Mouse (Mus musculus): ENCODE measurements around the gene Krt39. TPM values are rescaled to one million over a fixed set of nuclear protein-coding genes. Genes with fewer than 3 reads are reported as not detected.

Gene Krt39
- polyA plus RNA-seq, 1 experiment from 2014 or later, result not detected

- H3K36me3 ChIP-seq, result no peaks in the 10 kb centered on the region
- H3K9me3 ChIP-seq, result no peaks in the 10 kb centered on the region
- H3K4me3 ChIP-seq, result no peak overlapping the region
- no peak for ATAC-seq (ENCODE audit: low FRiP score)
- no peak overlapping the region for H3K4me2 ChIP-seq
- no peaks in the 10 kb centered on the region for H3K4me1 ChIP-seq (replicated peaks)
- no peak overlapping the region for H3K9ac ChIP-seq
- H3K27me3 ChIP-seq, result no peaks in the 10 kb centered on the region
- H3K27ac ChIP-seq, result no peak overlapping the region
- WGBS, result 88% methylated on average over 4 of the region's 4 CpGs
Measured at GRCm38 (mm10) chr11:99496460-99496859, 24.7 kb downstream of the Krt39 start.

DNA sequence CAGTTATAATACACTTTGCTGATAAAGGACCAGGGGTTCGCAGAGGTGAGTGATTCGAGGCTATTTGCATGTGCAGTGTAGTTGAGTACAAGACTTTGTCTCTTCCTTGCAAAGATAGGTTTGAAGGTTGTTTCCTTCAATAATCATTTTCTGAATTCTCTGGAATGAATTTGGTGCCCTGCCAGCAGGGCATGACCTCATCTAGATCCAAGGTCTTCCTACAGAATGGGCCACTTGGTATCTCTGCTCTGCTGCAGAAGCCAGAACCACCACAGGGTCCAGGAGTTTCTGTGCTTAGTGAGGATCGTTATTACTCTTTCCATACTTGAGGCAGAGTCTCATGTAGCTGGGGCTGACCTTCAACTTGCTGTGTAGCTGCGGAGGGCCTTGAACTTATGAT lies 26.4 kb downstream of the Krt39 start:
- Histone ChIP-seq H3K4me2 (no peak overlapping the region), H3K9me3 (no peaks in the 10 kb centered on the region), H3K4me1 (replicated peaks) (no peaks in the 10 kb centered on the region), H3K36me3 (no peaks in the 10 kb centered on the region), H3K4me3 (no peak overlapping the region), H3K27ac (no peak overlapping the region), H3K9ac (no peak overlapping the region), H3K27me3 (no peaks in the 10 kb centered on the region)
- WGBS, result 94% methylated on average over 4 of the region's 4 CpGs
- ATAC-seq (ENCODE audit: low FRiP score), result no peak

GRCm38 (mm10) chr11:99493574-99493850 lies 27.6 kb downstream of the Krt39 start:
- Histone ChIP-seq H3K36me3 (no peaks in the 10 kb centered on the region), H3K27me3 (no peaks in the 10 kb centered on the region), H3K4me2 (no peak overlapping the region), H3K9me3 (no peaks in the 10 kb centered on the region), H3K4me3 (no peak overlapping the region), H3K27ac (no peak overlapping the region), H3K4me1 (replicated peaks) (peaks cover 5% of the 10 kb centered on the region; the same call in 1 of the 2 replicates), H3K9ac (no peak overlapping the region)
- no peak for ATAC-seq (ENCODE audit: low FRiP score)
- 59% methylated on average over 5 of the region's 5 CpGs for WGBS

GRCm38 (mm10) chr11:99492733-99493573 lies 28.2 kb downstream of the Krt39 start, which contains the start of gene Krt23:
Gene Krt23, minus strand, starts transcription at chr11:99493137.
- no peaks in the 10 kb centered on the region for H3K9me3 ChIP-seq
- no peaks in the 10 kb centered on the region for H3K27me3 ChIP-seq
- 89% methylated on average over 22 of the region's 22 CpGs for WGBS
- no peak within 1 kb of the TSS for H3K9ac ChIP-seq
- H3K36me3 ChIP-seq, result no peaks in the 10 kb centered on the region
- no peak within 1 kb of the TSS for H3K27ac ChIP-seq
- no peak within 1 kb of the TSS for H3K4me2 ChIP-seq
- H3K4me3 ChIP-seq, result no peak within 1 kb of the TSS
- ATAC-seq (ENCODE audit: low FRiP score), result no peak
- H3K4me1 ChIP-seq (replicated peaks), result peaks cover 5% of the 10 kb centered on the region; the same call in 1 of the 2 replicates

DNA sequence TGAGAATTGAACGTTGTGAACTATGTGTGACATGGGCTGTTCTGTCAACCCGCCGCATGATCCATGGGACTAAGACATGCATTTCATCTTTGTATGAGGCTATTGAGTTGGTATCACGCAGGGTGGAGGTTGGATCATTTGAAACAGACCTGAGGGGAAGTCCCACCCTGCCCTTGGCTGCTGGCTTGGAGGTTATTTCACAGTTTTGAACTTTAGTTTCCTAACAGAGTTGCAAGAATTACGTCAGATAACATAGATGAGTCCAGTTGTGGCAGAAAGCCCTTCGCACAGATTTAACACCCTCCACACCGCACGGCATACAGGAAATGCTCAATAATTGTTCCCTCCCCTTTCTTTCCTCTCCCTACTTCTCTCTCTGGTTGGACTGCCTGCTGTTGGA lies 30.1 kb downstream of the Krt39 start:
- Histone ChIP-seq H3K4me2 (no peak overlapping the region), H3K4me1 (replicated peaks) (peaks cover 5% of the 10 kb centered on the region; the same call in 1 of the 2 replicates), H3K27me3 (no peaks in the 10 kb centered on the region), H3K9ac (no peak overlapping the region), H3K4me3 (no peak overlapping the region), H3K36me3 (no peaks in the 10 kb centered on the region), H3K27ac (no peak overlapping the region), H3K9me3 (no peaks in the 10 kb centered on the region)
- no peak for ATAC-seq (ENCODE audit: low FRiP score)
- 92% methylated on average over 8 of the region's 8 CpGs for WGBS

GRCm38 (mm10) chr11:99490624-99491023 lies 30.5 kb downstream of the Krt39 start:
- WGBS, result 72% methylated on average over 4 of the region's 4 CpGs
- H3K9me3 ChIP-seq, result no peaks in the 10 kb centered on the region
- no peak for ATAC-seq (ENCODE audit: low FRiP score)

DNA sequence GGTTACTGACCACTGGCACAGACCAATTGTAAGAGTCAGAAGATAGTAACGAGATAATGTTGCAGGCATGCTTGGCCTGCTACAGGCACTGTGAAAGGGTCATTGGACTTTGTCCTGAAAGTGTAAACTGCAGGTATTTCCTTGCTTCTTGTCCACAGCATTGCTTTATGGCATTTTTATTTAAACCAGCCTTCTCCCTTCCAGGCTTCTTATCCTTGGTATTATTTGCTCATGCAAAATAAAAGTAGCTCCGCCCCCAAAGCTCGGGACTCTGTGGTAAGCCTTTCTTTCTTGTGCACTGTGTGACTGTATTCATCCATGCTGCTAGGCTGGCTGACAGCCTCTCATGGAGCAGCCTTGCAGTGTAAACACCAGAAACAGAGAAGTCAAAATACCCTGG lies 31.9 kb downstream of the Krt39 start:
- 50% methylated on average over 3 of the region's 3 CpGs for WGBS
- ATAC-seq (ENCODE audit: low FRiP score), result no peak
- Histone ChIP-seq H3K4me3 (no peak overlapping the region), H3K4me1 (replicated peaks) (peaks cover 5% of the 10 kb centered on the region; the same call in 1 of the 2 replicates), H3K9me3 (no peaks in the 10 kb centered on the region), H3K9ac (no peak overlapping the region), H3K27ac (no peak overlapping the region), H3K27me3 (no peaks in the 10 kb centered on the region), H3K4me2 (no peak overlapping the region), H3K36me3 (no peaks in the 10 kb centered on the region)

More at GRCm38 (mm10) chr11:99490624-99491023, 30.5 kb downstream of the Krt39 start:
- Histone ChIP-seq H3K27ac (no peak overlapping the region), H3K4me3 (no peak overlapping the region), H3K4me1 (replicated peaks) (peaks cover 5% of the 10 kb centered on the region; the same call in 1 of the 2 replicates), H3K27me3 (no peaks in the 10 kb centered on the region), H3K4me2 (no peak overlapping the region), H3K36me3 (no peaks in the 10 kb centered on the region), H3K9ac (no peak overlapping the region)

- no peaks in the 10 kb centered on the region for H3K4me1 ChIP-seq (replicated peaks)
- no peak overlapping the region for H3K9ac ChIP-seq
- no peak overlapping the region for H3K4me2 ChIP-seq
- WGBS, result 82% methylated on average over 3 of the region's 3 CpGs
- no peak for ATAC-seq (ENCODE audit: low FRiP score)
- no peak overlapping the region for H3K4me3 ChIP-seq
- no peaks in the 10 kb centered on the region for H3K9me3 ChIP-seq
- no peak overlapping the region for H3K27ac ChIP-seq
- H3K36me3 ChIP-seq, result no peaks in the 10 kb centered on the region
- H3K27me3 ChIP-seq, result no peaks in the 10 kb centered on the region
Measured at GRCm38 (mm10) chr11:99474981-99475380, 46.2 kb downstream of the Krt39 start.

DNA sequence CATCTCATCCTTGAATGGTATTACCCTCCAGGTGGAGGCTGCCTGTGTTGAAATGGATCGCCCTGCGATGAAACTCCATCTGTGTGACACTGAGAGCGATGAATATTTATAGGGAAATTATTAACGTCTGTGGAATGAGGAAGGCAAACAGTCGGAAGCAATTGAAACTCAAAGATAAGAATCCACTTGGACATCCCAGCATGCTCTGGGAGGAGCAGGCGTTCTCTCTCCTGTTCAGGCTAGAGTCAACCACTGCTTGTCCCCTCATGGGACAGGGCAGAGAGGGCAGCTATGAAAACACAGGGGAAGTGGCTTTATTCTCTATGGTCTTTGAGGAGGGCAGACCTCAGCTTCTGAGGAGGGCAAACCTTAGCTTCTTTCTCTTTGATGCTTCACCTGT lies 47.7 kb downstream of the Krt39 start:
- no peak overlapping the region for H3K4me3 ChIP-seq
- 80% methylated on average over 6 of the region's 6 CpGs for WGBS

DNA sequence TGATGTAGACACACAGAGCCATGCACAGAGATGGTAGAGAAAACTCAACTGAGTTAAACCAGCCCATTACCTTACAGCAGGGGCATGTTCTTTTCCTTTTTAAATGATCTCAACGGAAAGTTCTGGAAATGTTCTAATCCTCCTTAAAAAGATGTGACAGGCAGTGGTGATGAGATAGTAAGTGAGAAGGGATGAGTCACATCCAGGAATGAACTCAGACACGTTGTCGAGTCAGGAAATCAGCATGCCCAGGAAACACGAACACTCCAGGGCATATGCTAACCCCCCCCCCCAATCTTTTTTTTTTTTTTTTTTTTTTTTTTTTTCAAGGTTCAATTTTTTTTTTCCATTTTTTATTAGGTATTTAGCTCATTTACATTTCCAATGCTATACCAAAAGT lies 48.7 kb downstream of the Krt39 start:
- no peak overlapping the region for H3K9ac ChIP-seq
- H3K4me3 ChIP-seq, result no peak overlapping the region
- no peak overlapping the region for H3K4me2 ChIP-seq
- no peaks in the 10 kb centered on the region for H3K4me1 ChIP-seq (replicated peaks)
- ATAC-seq (ENCODE audit: low FRiP score), result no peak
- no peaks in the 10 kb centered on the region for H3K36me3 ChIP-seq
- H3K27me3 ChIP-seq, result no peaks in the 10 kb centered on the region
- no peak overlapping the region for H3K27ac ChIP-seq
- 86% methylated on average over 4 of the region's 4 CpGs for WGBS
- no peaks in the 10 kb centered on the region for H3K9me3 ChIP-seq

More for the DNA sequence above, 47.7 kb downstream of the Krt39 start:
- Histone ChIP-seq H3K4me2 (no peak overlapping the region), H3K4me1 (replicated peaks) (no peaks in the 10 kb centered on the region), H3K27ac (no peak overlapping the region), H3K9me3 (no peaks in the 10 kb centered on the region), H3K27me3 (no peaks in the 10 kb centered on the region), H3K36me3 (no peaks in the 10 kb centered on the region), H3K9ac (no peak overlapping the region)
- no peak for ATAC-seq (ENCODE audit: low FRiP score)

DNA sequence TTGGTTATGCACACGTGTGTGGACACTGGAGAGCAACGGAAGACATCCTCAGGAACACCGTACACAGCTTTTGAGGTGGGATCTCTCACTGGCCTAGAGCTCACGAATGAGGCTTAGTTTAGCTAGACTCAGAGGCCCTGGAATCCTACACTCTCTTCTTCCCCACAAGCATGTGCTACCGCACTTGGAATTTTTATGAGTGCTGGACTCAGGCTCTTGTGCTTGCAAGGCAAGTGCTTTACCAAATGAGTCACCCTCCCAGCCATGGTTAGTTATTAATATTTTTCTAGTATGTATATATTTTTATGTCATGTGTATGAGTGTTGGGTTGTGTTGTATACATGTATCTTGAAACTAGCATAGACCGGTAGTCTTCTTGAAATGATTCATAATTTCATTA lies 49.2 kb downstream of the Krt39 start:
- H3K4me3 ChIP-seq, result no peak overlapping the region
- H3K4me2 ChIP-seq, result no peak overlapping the region
- H3K27me3 ChIP-seq, result no peaks in the 10 kb centered on the region
- ATAC-seq (ENCODE audit: low FRiP score), result no peak
- no peak overlapping the region for H3K9ac ChIP-seq
- no peaks in the 10 kb centered on the region for H3K36me3 ChIP-seq
- WGBS, result 93% methylated on average over 6 of the region's 6 CpGs
- H3K9me3 ChIP-seq, result no peaks in the 10 kb centered on the region
- H3K4me1 ChIP-seq (replicated peaks), result no peaks in the 10 kb centered on the region
- no peak overlapping the region for H3K27ac ChIP-seq

GRCm38 (mm10) chr11:99469228-99469627 lies 51.9 kb downstream of the Krt39 start:
- Histone ChIP-seq H3K9ac (no peak overlapping the region), H3K27ac (no peak overlapping the region), H3K4me3 (no peak overlapping the region), H3K4me1 (replicated peaks) (no peaks in the 10 kb centered on the region), H3K4me2 (no peak overlapping the region), H3K9me3 (no peaks in the 10 kb centered on the region), H3K36me3 (no peaks in the 10 kb centered on the region), H3K27me3 (no peaks in the 10 kb centered on the region)
- ATAC-seq (ENCODE audit: low FRiP score), result no peak
- 92% methylated on average over 4 of the region's 4 CpGs for WGBS

DNA sequence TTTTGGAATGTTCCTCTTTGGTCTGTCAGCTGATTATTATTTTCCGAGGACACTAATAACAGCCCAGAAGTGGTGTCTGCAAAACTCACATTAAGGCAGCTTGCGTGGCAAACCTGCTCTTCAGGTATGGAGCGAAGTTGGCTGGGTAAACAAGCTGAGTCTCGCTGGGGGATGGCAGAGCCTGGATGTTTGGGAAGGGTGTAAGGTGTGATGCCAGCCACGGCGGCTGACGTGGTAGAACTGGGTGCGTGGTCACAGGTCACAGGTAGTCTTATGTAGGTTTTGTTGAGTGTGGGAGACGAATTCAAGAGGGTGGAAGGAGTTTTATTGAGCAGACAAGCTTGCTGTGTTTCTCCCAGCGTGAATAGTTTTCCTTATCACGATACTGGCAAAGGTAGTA lies 52.6 kb downstream of the Krt39 start:
- Histone ChIP-seq H3K9me3 (no peaks in the 10 kb centered on the region), H3K4me3 (no peak overlapping the region), H3K4me1 (replicated peaks) (no peaks in the 10 kb centered on the region), H3K4me2 (no peak overlapping the region), H3K9ac (no peak overlapping the region), H3K36me3 (no peaks in the 10 kb centered on the region), H3K27me3 (0 out of 2 replicates have a peak, but pooled peaks cover 3% of the 10 kb centered on the region), H3K27ac (no peak overlapping the region)
- no peak for ATAC-seq (ENCODE audit: low FRiP score)
- 88% methylated on average over 11 of the region's 11 CpGs for WGBS
